Mouse (Mus musculus) forebrain, embryonic 11.5 days (tissue): ENCODE measurements around the gene Abcb11. TPM values are rescaled to one million over a fixed set of nuclear protein-coding genes. Genes with fewer than 3 reads are reported as not detected.
A peak's percentile ranks its signal among the peaks of the same experiment; 100 is the strongest.
"Not testable (repeated sequence)": the region's sequence is repeated elsewhere in the genome, so short reads cannot be mapped to it uniquely, and the experiment has no call there.

Experiments
- ATAC-seq: fragments of 200-750 bp; cut with Nextera tagmentation; replicated peaks from 2 replicates; pipeline ENCODE4 v1.8.0; 2017; ENCODE audit warnings: moderate TSS enrichment; ENCODE audit not compliant: low FRiP score
- DNase-seq: peaks from one replicate; pipeline ENCODE4 v3.0.0-alpha.2; 2017; ENCODE audit warnings: low spot score
- H3K27ac ChIP-seq: fragments of 300-500 bp; sonication (generic); 2 replicates; pipeline ENCODE4 v1.5.1; 2014; ENCODE audit warnings: low read depth, low read length
- H3K27me3 ChIP-seq: fragments of 300-500 bp; sonication (generic); 2 replicates; pipeline ENCODE4 v1.6.1; 2014; ENCODE audit warnings: mild to moderate bottlenecking, low read length, mixed read lengths; ENCODE audit not compliant: control insufficient read depth, insufficient read depth
- H3K36me3 ChIP-seq: fragments of 300-500 bp; sonication (generic); 2 replicates; pipeline ENCODE4 v1.6.1; 2014; ENCODE audit warnings: mild to moderate bottlenecking, low read length, moderate library complexity, mixed read lengths; ENCODE audit not compliant: control insufficient read depth, insufficient read depth
- H3K4me1 ChIP-seq: fragments of 300-500 bp; sonication (generic); replicated peaks from 2 replicates; pipeline ENCODE4 v1.6.1; 2014; ENCODE audit warnings: low read length, mixed read lengths; ENCODE audit not compliant: control insufficient read depth, insufficient read depth
- H3K4me2 ChIP-seq: fragments of 300-500 bp; sonication (generic); 2 replicates; pipeline ENCODE4 v1.6.1; 2014; ENCODE audit warnings: low read depth, mild to moderate bottlenecking, low read length, moderate library complexity, mixed read lengths; ENCODE audit not compliant: severe bottlenecking
- H3K4me3 ChIP-seq: fragments of 300-500 bp; sonication (generic); 2 replicates; pipeline ENCODE4 v1.5.1; 2014; ENCODE audit warnings: low read depth, low read length
- H3K9ac ChIP-seq: fragments of 300-500 bp; sonication (generic); 2 replicates; pipeline ENCODE4 v1.6.1; 2014; ENCODE audit warnings: low read length
- H3K9me3 ChIP-seq: fragments of 300-500 bp; sonication (generic); 2 replicates; pipeline ENCODE4 v1.6.1; 2016; ENCODE audit warnings: low read length, mixed read lengths; ENCODE audit not compliant: control insufficient read depth
- WGBS: fragments of 180-500 bp; shearing (Covaris S2); extraction: QIAGEN DNeasy Blood & Tissue Kit; methylation state at CpG from one replicate; pipeline ENCODE4 v1.1.7; 2014; 5-methylcytosine and 5-hydroxymethylcytosine counted together
- polyA plus RNA-seq: library from polyadenylated mRNA; unstranded; fragments of >200 nt; fragmentation: Nextera tagmentation; extraction: Ambion mirVana; gene quantifications from 2 replicates; pipeline ENCODE4 v1.2.1, GENCODE M21; 2014

Abcb11 gene
- polyA plus RNA-seq, 1 experiment from 2014 or later: not detected

DNA sequence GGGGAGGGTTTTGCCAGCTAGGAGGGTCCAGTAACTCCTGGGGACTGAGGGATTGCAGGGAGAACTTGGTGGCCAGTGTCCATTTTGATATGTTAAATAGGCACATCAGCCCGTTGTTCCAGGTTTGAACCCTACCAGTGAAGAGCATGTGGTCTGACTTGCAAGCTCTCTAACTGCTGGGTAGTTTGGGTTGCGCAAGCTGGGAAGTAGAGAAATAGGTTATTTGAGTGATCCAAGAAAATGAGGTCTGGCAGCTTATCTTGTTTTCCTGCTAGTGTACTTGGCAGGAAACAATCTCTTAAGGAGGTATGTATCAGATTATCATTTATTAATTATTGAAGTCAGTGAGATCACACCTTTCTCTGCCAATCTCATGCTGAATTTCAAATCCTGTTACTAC, 22.4 kb upstream of the Abcb11 start:
- Histone ChIP-seq H3K4me1 (no peaks in the 10 kb centered on the region), H3K27me3 (no peaks in the 10 kb centered on the region), H3K4me2 (no peak overlapping the region), H3K27ac (no peak overlapping the region), H3K4me3 (no peak overlapping the region), H3K9me3 (no peaks in the 10 kb centered on the region), H3K36me3 (no peaks in the 10 kb centered on the region), H3K9ac (no peak overlapping the region)
- DNase-seq (no peak), ATAC-seq (no peak)
- WGBS: 88% methylated on average over 2 of the region's 2 CpGs

DNA sequence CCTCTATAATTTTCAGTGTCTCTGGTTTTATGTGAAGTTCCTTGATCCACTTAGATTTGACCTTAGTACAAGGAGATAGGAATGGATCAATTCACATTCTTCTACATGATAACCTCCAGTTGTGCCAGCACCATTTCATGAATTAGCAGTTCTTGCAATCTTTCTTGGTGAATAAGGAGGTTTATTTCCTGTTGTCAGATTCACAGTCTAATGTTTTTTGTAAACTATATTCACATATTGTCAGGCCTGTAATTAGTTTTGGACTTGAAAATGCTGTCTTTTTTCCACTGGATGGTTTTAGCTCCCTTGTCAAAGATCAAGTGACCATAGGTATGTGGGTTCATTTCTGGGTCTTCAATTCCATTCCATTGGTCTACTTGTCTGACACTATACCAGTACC, 13.0 kb upstream of the Abcb11 start:
- peak; percentile 100 for ATAC-seq
- not testable (repeated sequence) for H3K27me3 ChIP-seq, H3K4me3 ChIP-seq, H3K4me2 ChIP-seq, H3K27ac ChIP-seq, H3K36me3 ChIP-seq, H3K9me3 ChIP-seq, H3K9ac ChIP-seq, DNase-seq, H3K4me1 ChIP-seq

DNA sequence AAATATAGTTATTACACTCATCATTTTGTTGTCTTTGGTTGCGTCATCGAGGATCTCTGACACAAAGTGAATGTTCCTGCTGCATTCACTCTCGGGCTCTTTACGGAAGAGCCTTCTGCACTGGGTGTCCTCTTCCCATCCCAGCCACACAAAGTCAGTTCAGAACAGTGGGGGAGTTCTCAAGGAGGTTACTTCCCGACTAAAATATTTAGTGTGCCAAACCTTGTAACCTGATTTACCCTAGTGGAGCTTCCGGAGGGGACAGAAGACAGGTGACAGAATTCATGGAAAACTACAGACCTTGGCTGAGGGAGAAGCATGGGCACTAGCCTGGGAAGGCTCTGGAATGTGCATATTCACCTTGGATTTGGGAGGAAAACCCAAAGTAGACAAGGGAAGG, 910 bp downstream of the Abcb11 start:
- Histone ChIP-seq H3K4me3 (no peak overlapping the region), H3K9ac (no peak overlapping the region), H3K9me3 (no peaks in the 10 kb centered on the region), H3K36me3 (no peaks in the 10 kb centered on the region), H3K27ac (no peak overlapping the region), H3K27me3 (no peaks in the 10 kb centered on the region), H3K4me1 (no peaks in the 10 kb centered on the region), H3K4me2 (no peak overlapping the region)
- DNase-seq: no peak
- 95% methylated on average over 6 of the region's 6 CpGs for WGBS
- no peak for ATAC-seq

DNA sequence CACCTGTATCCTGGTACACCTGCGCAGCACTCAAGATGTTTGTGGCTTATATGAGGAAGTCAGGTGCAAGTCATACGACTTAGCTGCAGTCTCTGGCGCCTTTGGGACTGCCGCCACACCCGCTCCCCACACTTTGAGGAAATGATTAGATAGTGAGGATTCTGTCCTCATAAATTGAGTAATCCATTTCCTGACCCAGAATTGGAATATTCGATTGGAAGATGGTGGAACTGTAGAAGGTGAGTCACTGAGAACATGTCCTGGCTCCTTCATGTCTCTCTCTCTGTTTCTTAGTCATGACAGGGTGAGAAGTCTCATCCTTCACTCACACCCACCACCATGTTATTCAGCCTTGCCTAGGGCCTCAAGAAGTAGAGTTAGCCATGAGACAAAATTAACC, 10.9 kb downstream of the Abcb11 start:
- H3K4me3 ChIP-seq, ATAC-seq, H3K4me2 ChIP-seq, DNase-seq, H3K27ac ChIP-seq, H3K36me3 ChIP-seq, H3K4me1 ChIP-seq, H3K9ac ChIP-seq, H3K27me3 ChIP-seq, H3K9me3 ChIP-seq: not testable (repeated sequence)
- 94% methylated on average over 5 of the region's 6 CpGs for WGBS

DNA sequence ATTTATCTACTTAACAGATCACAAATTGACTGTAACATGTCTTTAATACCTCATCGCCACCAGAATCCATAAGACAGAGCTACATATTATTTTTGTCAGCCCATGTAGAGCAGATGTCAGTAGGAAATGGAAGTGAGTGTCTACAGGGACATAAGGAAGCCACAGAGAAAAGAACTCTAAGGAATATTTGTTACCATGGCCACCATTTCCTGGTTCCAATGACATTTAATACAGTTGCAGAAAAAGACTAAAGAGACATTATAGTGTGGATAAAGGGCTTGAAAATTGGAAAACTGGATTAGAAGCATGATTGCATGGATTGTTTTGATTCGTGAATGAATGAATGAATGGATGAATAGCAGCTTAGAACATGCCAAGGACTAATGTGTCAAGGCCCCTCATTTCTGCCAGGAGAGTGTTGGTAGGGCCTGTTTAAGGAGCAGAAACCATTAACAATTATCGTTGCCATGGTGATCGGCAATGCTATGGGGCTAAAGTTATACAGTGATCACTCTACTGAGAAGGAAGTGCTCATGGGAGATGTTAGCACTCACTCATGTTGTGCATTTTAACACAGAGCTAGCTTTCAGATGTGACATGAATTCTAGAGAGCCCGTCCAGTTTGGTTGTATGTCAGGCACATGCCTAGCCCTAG, 13.8 kb downstream of the Abcb11 start:
- H3K27ac ChIP-seq: no peak overlapping the region
- H3K36me3 ChIP-seq: no peaks in the 10 kb centered on the region
- ATAC-seq: no peak
- 80% methylated on average over 5 of the region's 5 CpGs for WGBS
- no peak overlapping the region for H3K4me3 ChIP-seq
- no peak for DNase-seq
- no peak overlapping the region for H3K9ac ChIP-seq
- no peaks in the 10 kb centered on the region for H3K9me3 ChIP-seq
- no peaks in the 10 kb centered on the region for H3K4me1 ChIP-seq
- no peak overlapping the region for H3K4me2 ChIP-seq
- H3K27me3 ChIP-seq: no peaks in the 10 kb centered on the region

DNA sequence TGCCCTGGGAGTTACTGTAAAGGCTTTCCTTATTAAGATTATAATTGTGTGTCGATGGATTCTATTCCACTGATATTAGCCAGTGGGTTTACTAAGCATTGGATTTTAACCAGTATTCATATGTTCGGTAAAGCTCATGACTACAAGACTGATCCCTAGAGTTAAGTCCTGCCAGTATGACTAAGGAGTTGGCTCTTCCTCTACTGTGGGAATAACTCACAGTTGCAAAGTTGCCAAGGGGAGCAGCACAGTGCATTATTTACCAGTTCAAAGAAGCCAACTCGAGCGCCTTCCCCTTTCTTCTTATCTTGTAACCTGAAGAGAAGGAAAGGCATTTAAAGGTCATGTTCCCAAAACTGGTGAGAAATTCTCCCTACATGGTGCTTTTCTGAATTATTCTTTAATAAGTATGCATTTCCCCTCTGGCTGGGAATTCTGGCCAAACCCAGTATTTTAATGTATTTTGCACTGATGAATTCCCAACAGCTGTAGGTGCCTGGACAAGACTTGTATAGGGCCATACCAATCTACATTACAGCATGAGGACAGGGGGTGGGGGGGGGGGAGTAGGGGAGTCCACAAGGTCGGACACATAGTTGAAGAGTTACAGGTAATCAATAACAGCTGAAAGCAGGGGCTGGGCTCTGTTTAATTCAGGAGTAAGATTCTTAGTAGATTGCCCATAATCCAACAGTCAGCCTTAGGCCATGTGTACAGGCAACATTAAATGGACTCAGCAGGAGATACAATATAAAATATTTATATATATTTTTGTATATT, 17.3 kb downstream of the Abcb11 start:
- Histone ChIP-seq H3K4me3 (no peak overlapping the region), H3K36me3 (no peaks in the 10 kb centered on the region), H3K9ac (no peak overlapping the region), H3K9me3 (no peaks in the 10 kb centered on the region), H3K27ac (no peak overlapping the region), H3K4me2 (no peak overlapping the region), H3K4me1 (no peaks in the 10 kb centered on the region), H3K27me3 (no peaks in the 10 kb centered on the region)
- ATAC-seq (no peak), DNase-seq (no peak)
- WGBS: 87% methylated on average over 5 of the region's 5 CpGs

DNA sequence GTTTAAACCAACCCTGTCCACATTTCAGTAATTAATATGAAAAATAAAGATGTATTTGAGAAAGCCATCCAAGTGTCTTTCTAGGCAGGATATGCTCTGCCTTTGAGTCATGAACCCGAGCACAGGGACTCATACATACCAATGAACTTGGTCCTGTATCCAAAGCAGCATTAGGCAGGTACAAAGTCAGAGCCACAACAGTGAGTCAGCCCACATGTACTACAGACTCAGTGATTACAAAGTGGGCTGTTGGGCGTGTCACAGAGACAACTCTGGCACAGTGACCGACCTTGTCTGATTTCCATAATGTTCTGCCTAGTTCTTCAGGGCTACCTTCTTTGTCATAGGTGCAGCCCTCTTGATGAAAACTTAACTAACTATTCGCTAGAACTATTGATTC, 19.4 kb downstream of the Abcb11 start:
- Histone ChIP-seq H3K9ac (no peak overlapping the region), H3K36me3 (no peaks in the 10 kb centered on the region), H3K4me3 (no peak overlapping the region), H3K4me2 (no peak overlapping the region), H3K4me1 (no peaks in the 10 kb centered on the region), H3K27me3 (no peaks in the 10 kb centered on the region), H3K27ac (no peak overlapping the region), H3K9me3 (no peaks in the 10 kb centered on the region)
- DNase-seq (no peak), ATAC-seq (no peak)
- 83% methylated on average over 4 of the region's 4 CpGs for WGBS

DNA sequence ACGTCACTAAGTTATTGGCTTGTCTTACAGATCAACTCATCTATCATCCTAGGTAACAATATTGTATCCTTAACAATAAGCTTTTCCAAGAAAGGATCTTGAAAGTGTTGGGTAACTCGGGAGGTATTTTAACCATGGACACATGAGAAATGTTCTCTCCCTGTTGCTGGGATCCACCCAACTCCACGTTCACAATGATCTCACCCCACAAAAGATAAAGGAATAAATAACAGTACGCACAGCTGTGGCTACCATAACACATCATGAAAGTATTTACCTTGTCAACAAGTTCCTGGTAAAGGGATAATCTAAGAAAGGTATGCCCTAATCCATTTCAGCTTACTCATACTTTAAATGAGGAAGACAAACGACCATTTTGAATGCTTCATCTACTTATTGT, 21.0 kb downstream of the Abcb11 start:
- H3K36me3 ChIP-seq: no peaks in the 10 kb centered on the region
- DNase-seq (no peak), ATAC-seq (no peak)
- no peak overlapping the region for H3K9ac ChIP-seq
- H3K27ac ChIP-seq: no peak overlapping the region
- no peaks in the 10 kb centered on the region for H3K27me3 ChIP-seq
- 78% methylated on average over 5 of the region's 5 CpGs for WGBS
- H3K4me3 ChIP-seq: no peak overlapping the region
- H3K4me2 ChIP-seq: no peak overlapping the region
- no peaks in the 10 kb centered on the region for H3K9me3 ChIP-seq
- no peaks in the 10 kb centered on the region for H3K4me1 ChIP-seq

DNA sequence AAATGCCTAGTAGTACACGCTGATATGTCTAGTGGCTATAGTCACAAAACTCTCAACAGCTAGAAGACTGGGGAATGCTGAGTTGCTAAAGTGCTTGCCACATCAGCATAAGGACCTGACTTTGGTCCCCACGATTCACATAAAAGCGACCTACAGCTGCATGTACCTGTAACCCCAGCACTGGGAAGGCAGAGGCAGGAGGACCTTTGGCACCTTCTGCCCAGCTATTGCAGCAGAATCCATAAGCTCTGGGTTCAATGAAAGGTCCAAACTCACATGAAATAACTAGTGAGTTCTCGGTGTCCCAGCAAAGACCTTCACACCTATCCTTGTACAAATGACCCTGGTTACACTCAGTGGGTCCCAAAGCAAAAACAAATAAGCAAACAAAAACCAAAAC, 31.1 kb downstream of the Abcb11 start:
- no peak for ATAC-seq
- H3K27me3 ChIP-seq: no peaks in the 10 kb centered on the region
- DNase-seq: no peak
- WGBS: 94% methylated on average over 4 of the region's 4 CpGs
- H3K4me1 ChIP-seq: no peaks in the 10 kb centered on the region
- no peaks in the 10 kb centered on the region for H3K9me3 ChIP-seq
- H3K9ac ChIP-seq: no peak overlapping the region
- no peaks in the 10 kb centered on the region for H3K36me3 ChIP-seq
- H3K4me2 ChIP-seq: no peak overlapping the region
- H3K27ac ChIP-seq: no peak overlapping the region
- H3K4me3 ChIP-seq: no peak overlapping the region
